Mouse (Mus musculus) layer of hippocampus, adult 2 months (tissue): ENCODE results near the gene Tacr2. TPM values are rescaled to one million over a fixed set of nuclear protein-coding genes. Genes with fewer than 3 reads are reported as not detected.

ENCODE experiments used
- DNase-seq, 2 experiments: peaks; one replicate each; pipeline ENCODE4 v3.0.0; 2022; ENCODE audit warnings: low spot score in 2 of 2
- H3K27ac ChIP-seq: fragments of 200-600 bp; 2 replicates; pipeline ENCODE4 v1.8.1; 2022
- H3K4me3 ChIP-seq: fragments of 200-600 bp; 2 replicates; pipeline ENCODE4 v1.8.1; 2022; ENCODE audit warnings: mild to moderate bottlenecking
- CTCF ChIP-seq: fragments of 200-600 bp; conservative IDR thresholded peaks from 2 replicates; pipeline ENCODE4 v1.8.1; 2022; ENCODE audit warnings: antibody characterized with exemption, mild to moderate bottlenecking, moderate library complexity
- total RNA-seq, 2 experiments: library from RNA; stranded (reverse); gene quantifications; 2 replicates each; pipeline ENCODE4 v1.2.3; 2021

Gene Tacr2
- total RNA-seq, 2 experiments from 2014 or later, result not detected

- no peak overlapping the region for H3K27ac ChIP-seq
- no peak overlapping the region for H3K4me3 ChIP-seq
- DNase-seq, result no peak
- no peak for TF ChIP-seq CTCF
Observed at GRCm38 (mm10) chr10:62247815-62248214, 4.4 kb upstream of the Tacr2 start.

- no peak for TF ChIP-seq CTCF
- Histone ChIP-seq H3K27ac (no peak overlapping the region), H3K4me3 (no peak overlapping the region)
- no peak for DNase-seq
Observed at GRCm38 (mm10) chr10:62252496-62253235, 428 bp downstream of the Tacr2 start.

GRCm38 (mm10) chr10:62258298-62258697, 6.1 kb downstream of the Tacr2 start:
- no peak for DNase-seq
- no peak overlapping the region for H3K27ac ChIP-seq
- H3K4me3 ChIP-seq, result no peak overlapping the region
- TF ChIP-seq CTCF, result no peak

- no peak overlapping the region for H3K4me3 ChIP-seq
- TF ChIP-seq CTCF, result peak; percentile 79
- no peak overlapping the region for H3K27ac ChIP-seq
- DNase-seq, result peak; percentile 52 to 73
Observed at GRCm38 (mm10) chr10:62261115-62261886, 9.1 kb downstream of the Tacr2 start.

GRCm38 (mm10) chr10:62264299-62264698, 12.1 kb downstream of the Tacr2 start:
- DNase-seq, result no peak
- Histone ChIP-seq H3K4me3 (no peak overlapping the region), H3K27ac (no peak overlapping the region)
- no peak for TF ChIP-seq CTCF

- no peak for DNase-seq
- Histone ChIP-seq H3K4me3 (no peak overlapping the region), H3K27ac (no peak overlapping the region)
- no peak for TF ChIP-seq CTCF
Observed at GRCm38 (mm10) chr10:62269278-62269677, 17.0 kb downstream of the Tacr2 start.

- no peak overlapping the region for H3K27ac ChIP-seq
- TF ChIP-seq CTCF, result peak; percentile 96
- peak; percentile 55 to 90 for DNase-seq
Observed at GRCm38 (mm10) chr10:62275235-62275634, 23.0 kb downstream of the Tacr2 start.

GRCm38 (mm10) chr10:62277499-62278293, 25.5 kb downstream of the Tacr2 start:
- Histone ChIP-seq H3K4me3 (no peak overlapping the region), H3K27ac (no peak overlapping the region)
- TF ChIP-seq CTCF, result no peak
- no peak for DNase-seq

More at GRCm38 (mm10) chr10:62275235-62275634, 23.0 kb downstream of the Tacr2 start:
- no peak overlapping the region for H3K4me3 ChIP-seq

- DNase-seq, result no peak
- no peak for TF ChIP-seq CTCF
- Histone ChIP-seq H3K4me3 (no peak overlapping the region), H3K27ac (no peak overlapping the region)
Observed at GRCm38 (mm10) chr10:62279066-62279465, 26.8 kb downstream of the Tacr2 start.

GRCm38 (mm10) chr10:62279671-62280070, 27.4 kb downstream of the Tacr2 start:
- no peak for TF ChIP-seq CTCF
- H3K4me3 ChIP-seq, result no peak overlapping the region
- DNase-seq, result no peak
- no peak overlapping the region for H3K27ac ChIP-seq

GRCm38 (mm10) chr10:62282782-62283181, 30.5 kb downstream of the Tacr2 start:
- 0 out of 2 replicates have a peak overlapping the region, but pooled peaks have one; percentile 46 for H3K27ac ChIP-seq
- no peak for DNase-seq
- no peak overlapping the region for H3K4me3 ChIP-seq
- TF ChIP-seq CTCF, result no peak

- Histone ChIP-seq H3K27ac (peak overlapping the region; percentile 46; the same call in 1 of the 2 replicates), H3K4me3 (no peak overlapping the region)
- TF ChIP-seq CTCF, result no peak
- no peak for DNase-seq
Observed at GRCm38 (mm10) chr10:62283206-62283792, 31.1 kb downstream of the Tacr2 start.
